Mouse (Mus musculus) CD8-positive naive resting alpha-beta T cell, adult 2 months (primary cell): ENCODE measurements around the gene Grik4.

Experiments
- DNase-seq, 2 experiments: peaks; one replicate each; pipeline ENCODE4 v3.0.0; 2022; ENCODE audit warnings: low read depth in 2 of 2, low spot score in 2 of 2

The Grik4 gene

GRCm38 (mm10) chr9:42861238-42861637 is 83.1 kb downstream of the Grik4 start:
- no peak for DNase-seq

- DNase-seq, result peak; percentile 15 to 30
Measured at GRCm38 (mm10) chr9:42859959-42860794, 84.1 kb downstream of the Grik4 start.

- no peak for DNase-seq
Measured at GRCm38 (mm10) chr9:42858998-42859690, 85.1 kb downstream of the Grik4 start.

GRCm38 (mm10) chr9:42858576-42858975 is 85.7 kb downstream of the Grik4 start:
- no peak for DNase-seq

GRCm38 (mm10) chr9:42857756-42858155 is 86.5 kb downstream of the Grik4 start:
- no peak for DNase-seq

- DNase-seq, result no peak
Measured at GRCm38 (mm10) chr9:42853077-42853476, 91.2 kb downstream of the Grik4 start.

GRCm38 (mm10) chr9:42850063-42850462 is 94.2 kb downstream of the Grik4 start:
- no peak for DNase-seq

GRCm38 (mm10) chr9:42848061-42848460 is 96.2 kb downstream of the Grik4 start:
- DNase-seq, result no peak

GRCm38 (mm10) chr9:42846676-42847425 is 97.4 kb downstream of the Grik4 start:
- no peak for DNase-seq

- no peak for DNase-seq
Measured at GRCm38 (mm10) chr9:42846139-42846538, 98.2 kb downstream of the Grik4 start.

- no peak for DNase-seq
Measured at GRCm38 (mm10) chr9:42844301-42844700, 100.0 kb downstream of the Grik4 start.

- DNase-seq, result peak; percentile 62 to 69
Measured at GRCm38 (mm10) chr9:42838299-42838698, 106.0 kb downstream of the Grik4 start.

- no peak for DNase-seq
Measured at GRCm38 (mm10) chr9:42837498-42837897, 106.8 kb downstream of the Grik4 start.

GRCm38 (mm10) chr9:42831558-42831957 is 112.7 kb downstream of the Grik4 start:
- DNase-seq, result no peak

- DNase-seq, result no peak
Measured at GRCm38 (mm10) chr9:42819247-42819646, 125.0 kb downstream of the Grik4 start.

GRCm38 (mm10) chr9:42816815-42817214 is 127.5 kb downstream of the Grik4 start:
- DNase-seq, result no peak

- no peak for DNase-seq
Measured at GRCm38 (mm10) chr9:42809146-42809545, 135.1 kb downstream of the Grik4 start.

- DNase-seq, result no peak
Measured at GRCm38 (mm10) chr9:42808394-42808793, 135.9 kb downstream of the Grik4 start.

GRCm38 (mm10) chr9:42803061-42803491 is 141.2 kb downstream of the Grik4 start:
- DNase-seq, result no peak

GRCm38 (mm10) chr9:42801929-42802328 is 142.4 kb downstream of the Grik4 start:
- no peak for DNase-seq

- no peak for DNase-seq
Measured at GRCm38 (mm10) chr9:42800138-42800537, 144.2 kb downstream of the Grik4 start.

- DNase-seq, result no peak
Measured at GRCm38 (mm10) chr9:42799694-42800093, 144.6 kb downstream of the Grik4 start.
